Mouse (Mus musculus) ovary, postnatal 36 days (tissue): ENCODE data around the gene Dock6.

Experiments used
- DNase-seq: peaks from one replicate; pipeline ENCODE4 v3.0.0; 2022; ENCODE audit warnings: low spot score, mixed read lengths

The Dock6 gene

GRCm38 (mm10) chr9:21846755-21847341 is 5.6 kb downstream of the Dock6 start:
- DNase-seq = no peak

GRCm38 (mm10) chr9:21845381-21846080 is 6.9 kb downstream of the Dock6 start:
- no peak for DNase-seq

GRCm38 (mm10) chr9:21843086-21843485 is 9.3 kb downstream of the Dock6 start:
- DNase-seq = no peak

- DNase-seq = no peak
Observed at GRCm38 (mm10) chr9:21842391-21842790, 10.0 kb downstream of the Dock6 start.

GRCm38 (mm10) chr9:21841340-21841739 is 11.1 kb downstream of the Dock6 start:
- no peak for DNase-seq

DNA sequence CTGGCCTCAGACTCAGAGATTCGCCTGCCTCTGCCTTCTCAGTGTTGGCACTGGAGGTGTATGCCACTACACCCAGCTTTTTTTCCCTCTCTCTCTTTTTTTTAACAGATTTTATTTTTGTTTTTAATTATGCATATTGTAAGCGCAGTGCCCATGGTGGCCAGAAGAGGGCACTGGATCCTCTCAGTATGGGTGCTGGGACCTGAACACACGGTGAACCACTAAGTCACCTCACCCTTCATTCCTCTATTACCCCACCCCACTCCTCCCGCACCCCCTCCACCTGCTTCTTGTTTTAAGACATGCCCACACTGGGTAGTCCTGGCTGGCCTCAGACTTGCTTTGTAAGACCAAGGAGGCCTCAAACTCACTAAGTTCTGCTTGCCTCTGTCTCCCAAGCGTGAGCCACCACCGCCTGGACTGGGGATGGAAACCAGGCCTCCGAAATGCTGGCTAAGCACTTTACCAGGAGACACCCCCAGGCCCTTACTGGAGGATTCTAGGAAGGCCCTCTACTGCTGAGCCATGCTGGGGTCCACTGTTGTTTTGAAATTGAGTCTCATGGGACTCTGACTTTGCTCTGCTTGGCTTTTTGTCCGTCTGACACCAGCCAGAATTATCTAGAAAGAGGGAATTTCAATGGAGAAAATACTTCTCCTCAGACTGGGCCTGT is 12.2 kb downstream of the Dock6 start:
- peak; percentile 42 for DNase-seq

DNA sequence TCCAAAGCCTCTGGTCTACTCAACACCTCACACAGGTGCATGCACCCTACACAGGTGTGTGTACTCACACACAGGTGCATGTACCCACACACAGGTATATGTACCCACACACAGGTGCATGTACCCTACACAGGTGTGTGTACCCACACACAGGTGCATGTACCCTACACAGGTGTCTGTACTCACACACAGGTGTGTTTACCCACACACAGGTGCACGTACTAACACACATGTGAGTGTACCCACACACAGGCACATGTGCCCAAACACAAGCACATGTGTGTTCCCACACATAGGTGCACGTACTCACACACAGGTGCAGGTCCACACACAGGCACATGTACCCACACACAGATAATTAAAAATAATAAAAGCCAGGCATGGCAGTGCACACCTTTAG is 14.7 kb downstream of the Dock6 start:
- no peak for DNase-seq

GRCm38 (mm10) chr9:21835258-21835912 is 17.1 kb downstream of the Dock6 start, which contains the start of gene Angptl8:
TSS of gene Angptl8 (plus strand) at chr9:21835510.
- DNase-seq = peak; percentile 53

- DNase-seq = no peak
Observed at GRCm38 (mm10) chr9:21831558-21832240, 20.7 kb downstream of the Dock6 start.

- no peak for DNase-seq
Observed at GRCm38 (mm10) chr9:21830936-21831335, 21.5 kb downstream of the Dock6 start.

DNA sequence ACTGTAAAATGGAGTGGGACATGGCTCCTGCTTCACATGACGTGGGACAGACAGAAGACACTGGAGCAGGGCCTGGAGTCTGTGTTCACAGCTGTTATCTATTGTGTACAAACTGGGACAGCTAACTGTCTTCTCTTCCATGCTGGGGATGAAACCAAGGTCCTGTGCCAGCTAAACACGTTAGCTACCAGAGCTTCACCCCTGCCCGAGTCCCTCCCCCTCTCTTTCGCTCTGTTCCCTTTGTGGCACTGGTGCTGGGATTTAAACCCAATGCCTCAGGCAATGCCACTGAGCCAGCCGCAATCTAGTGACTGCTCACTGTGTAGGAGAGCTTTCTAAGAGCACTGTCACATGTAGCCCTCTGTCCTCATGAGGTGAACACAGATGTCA is 22.0 kb downstream of the Dock6 start:
- DNase-seq = no peak

GRCm38 (mm10) chr9:21829834-21830460 is 22.5 kb downstream of the Dock6 start:
- DNase-seq = no peak

- no peak for DNase-seq
Observed at GRCm38 (mm10) chr9:21824366-21824765, 28.1 kb downstream of the Dock6 start.

DNA sequence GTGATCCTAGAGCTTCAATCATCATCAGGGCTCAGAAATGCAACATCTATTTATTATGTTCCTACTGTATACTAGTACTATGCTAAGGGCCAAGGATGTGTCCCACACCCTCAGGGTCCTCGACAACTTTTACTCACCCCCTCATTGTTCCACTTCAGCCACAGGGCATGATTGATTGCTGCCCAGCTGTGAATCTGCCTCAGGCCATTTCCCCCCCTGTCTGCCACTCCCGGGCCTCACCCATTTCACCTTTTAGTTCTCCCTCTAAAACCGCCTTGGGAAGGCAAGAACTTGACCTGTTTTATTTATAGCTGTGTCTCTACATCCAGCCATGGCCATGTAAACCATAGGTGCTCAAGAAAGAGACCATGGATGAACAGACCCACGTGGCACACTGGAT is 28.5 kb downstream of the Dock6 start:
- no peak for DNase-seq

- DNase-seq = no peak
Observed at GRCm38 (mm10) chr9:21822686-21823085, 29.7 kb downstream of the Dock6 start.

DNA sequence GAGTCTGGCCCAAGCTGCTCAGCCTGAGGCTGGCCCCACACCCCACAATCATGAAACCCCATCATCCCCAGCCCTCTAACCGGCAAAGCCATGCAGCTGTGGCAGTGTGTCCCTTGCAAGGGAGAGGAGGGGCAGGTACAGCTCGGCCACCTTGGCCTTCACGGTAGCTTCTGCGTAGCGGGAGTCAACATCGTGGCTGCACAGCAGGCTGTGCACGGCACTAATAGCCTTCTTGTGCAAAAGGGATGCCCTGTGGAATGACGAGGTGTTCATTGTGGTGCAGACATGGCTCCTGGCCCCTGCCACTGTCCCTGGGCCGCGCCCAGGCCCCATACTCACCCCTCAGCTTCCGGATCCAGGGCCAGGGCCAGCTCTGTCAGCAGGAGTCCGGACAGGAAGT is 32.3 kb downstream of the Dock6 start:
- no peak for DNase-seq

GRCm38 (mm10) chr9:21819181-21819729 is 33.2 kb downstream of the Dock6 start:
- DNase-seq = no peak

DNA sequence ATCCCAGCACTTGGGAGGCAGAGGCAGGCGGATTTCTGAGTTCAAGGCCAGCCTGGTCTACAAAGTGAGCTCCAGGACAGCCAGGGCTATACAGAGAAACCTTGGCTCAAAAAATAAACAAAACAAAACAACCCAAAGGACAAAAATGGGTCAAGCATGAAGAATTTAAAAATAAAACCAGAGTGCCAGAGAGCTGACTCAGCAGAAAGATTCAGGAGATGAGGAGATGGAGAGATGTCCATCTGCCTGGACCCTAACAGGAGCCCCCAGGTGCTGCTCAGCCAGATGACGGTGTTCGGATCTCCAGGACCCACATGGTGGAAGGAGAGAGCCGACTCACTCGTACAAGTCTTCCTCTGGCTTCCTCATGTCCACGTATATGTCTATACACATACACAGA is 33.9 kb downstream of the Dock6 start:
- DNase-seq = no peak

GRCm38 (mm10) chr9:21818125-21818524 is 34.3 kb downstream of the Dock6 start:
- no peak for DNase-seq

DNA sequence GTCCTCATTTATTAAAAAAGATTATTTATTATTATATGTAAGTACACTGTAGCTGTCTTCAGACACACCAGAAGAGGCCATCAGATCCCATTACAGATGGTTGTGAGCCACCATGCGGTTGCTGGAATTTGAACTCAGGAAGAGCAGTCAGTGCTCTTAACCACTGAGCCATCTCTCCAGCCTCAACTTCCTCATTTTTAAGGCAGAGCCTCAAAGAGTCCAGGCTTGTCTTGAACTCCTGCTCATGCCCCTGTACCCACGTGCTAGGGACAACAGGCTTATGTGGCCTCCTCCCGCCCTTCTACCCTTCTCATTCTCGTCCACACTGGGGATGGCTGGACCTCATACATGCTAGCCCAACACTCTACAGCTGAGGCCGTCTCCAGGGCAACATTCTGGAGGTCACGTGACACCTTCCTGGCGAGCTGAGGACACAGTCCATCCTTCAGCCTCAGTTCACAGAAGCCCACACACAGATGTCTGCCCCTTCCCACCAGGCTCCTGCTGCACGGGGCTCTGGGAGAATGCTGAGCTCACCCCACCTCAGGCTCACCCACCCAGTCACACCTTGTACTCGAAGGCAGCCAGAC is 35.6 kb downstream of the Dock6 start:
- no peak for DNase-seq

- no peak for DNase-seq
Observed at GRCm38 (mm10) chr9:21811170-21811569, 41.3 kb downstream of the Dock6 start.
